Mouse (Mus musculus) forebrain, embryonic 15.5 days (tissue): Measurements from ENCODE around the gene Zfp266. TPM values are rescaled to one million over a fixed set of nuclear protein-coding genes. Genes with fewer than 3 reads are reported as not detected.

Source experiments
- ATAC-seq: fragments of 200-750 bp; cut with Nextera tagmentation; replicated peaks from 2 replicates; pipeline ENCODE4 v1.8.0; 2017; ENCODE audit warnings: mild to moderate bottlenecking, moderate TSS enrichment, moderate library complexity
- H3K27ac ChIP-seq: fragments of 300-500 bp; sonication (generic); replicated peaks from 2 replicates; pipeline ENCODE4 v1.5.1; 2015; ENCODE audit warnings: mild to moderate bottlenecking, inconsistent platforms
- H3K27me3 ChIP-seq: fragments of 300-500 bp; sonication (generic); 2 replicates; pipeline ENCODE4 v1.6.1; 2015; ENCODE audit warnings: inconsistent platforms
- H3K36me3 ChIP-seq: fragments of 300-500 bp; sonication (generic); 2 replicates; pipeline ENCODE4 v1.6.1; 2015; ENCODE audit warnings: mild to moderate bottlenecking, inconsistent platforms
- H3K4me1 ChIP-seq: fragments of 300-500 bp; sonication (generic); 2 replicates; pipeline ENCODE4 v1.6.1; 2015; ENCODE audit warnings: inconsistent platforms
- H3K4me2 ChIP-seq: fragments of 300-500 bp; sonication (generic); replicated peaks from 2 replicates; pipeline ENCODE4 v1.6.1; 2015; ENCODE audit warnings: mild to moderate bottlenecking, inconsistent platforms
- H3K4me3 ChIP-seq: fragments of 300-500 bp; sonication (generic); 2 replicates; pipeline ENCODE4 v1.5.1; 2015; ENCODE audit warnings: mild to moderate bottlenecking, inconsistent platforms
- H3K9ac ChIP-seq: fragments of 300-500 bp; sonication (generic); replicated peaks from 2 replicates; pipeline ENCODE4 v1.6.1; 2015; ENCODE audit warnings: mild to moderate bottlenecking, inconsistent platforms
- H3K9me3 ChIP-seq: fragments of 300-500 bp; sonication (generic); 2 replicates; pipeline ENCODE4 v1.6.1; 2016; ENCODE audit warnings: inconsistent platforms
- WGBS: fragments of 180-500 bp; shearing (Covaris S2); methylation state at CpG from one replicate; pipeline ENCODE4 v1.1.7; 2015; ENCODE audit warnings: mixed read lengths; 5-methylcytosine and 5-hydroxymethylcytosine counted together
- polyA plus RNA-seq: library from polyadenylated mRNA; unstranded; fragments of >200 nt; fragmentation: Nextera tagmentation; extraction: Ambion mirVana; gene quantifications from 2 replicates; pipeline ENCODE4 v1.2.1, GENCODE M21; 2015

The Zfp266 gene
- polyA plus RNA-seq, 1 experiment from 2014 or later, result 160 TPM

- Histone ChIP-seq H3K4me1 (peaks cover 45% of the 10 kb centered on the region), H3K4me3 (peak overlapping the region; percentile 96), H3K9ac (peak overlapping the region; percentile 42), H3K27ac (no peak overlapping the region), H3K36me3 (peaks cover 16% of the 10 kb centered on the region), H3K27me3 (no peaks in the 10 kb centered on the region), H3K4me2 (peak overlapping the region; percentile 84), H3K9me3 (no peaks in the 10 kb centered on the region)
- WGBS, result 5% methylated on average over 4 of the region's 4 CpGs
- no peak for ATAC-seq
Observed at GRCm38 (mm10) chr9:20519949-20520348, 1.3 kb downstream of the Zfp266 start.

GRCm38 (mm10) chr9:20518708-20519107 is 2.5 kb downstream of the Zfp266 start:
- H3K9me3 ChIP-seq, result no peaks in the 10 kb centered on the region
- no peak overlapping the region for H3K9ac ChIP-seq
- no peaks in the 10 kb centered on the region for H3K27me3 ChIP-seq
- H3K4me3 ChIP-seq, result peak overlapping the region; percentile 96
- no peak for ATAC-seq
- peak overlapping the region; percentile 84 for H3K4me2 ChIP-seq
- 87% methylated on average over 4 of the region's 4 CpGs for WGBS
- H3K4me1 ChIP-seq, result peaks cover 56% of the 10 kb centered on the region
- no peak overlapping the region for H3K27ac ChIP-seq
- peaks cover 26% of the 10 kb centered on the region for H3K36me3 ChIP-seq

GRCm38 (mm10) chr9:20517727-20518126 is 3.5 kb downstream of the Zfp266 start:
- H3K27ac ChIP-seq, result no peak overlapping the region
- H3K27me3 ChIP-seq, result no peaks in the 10 kb centered on the region
- ATAC-seq, result no peak
- H3K4me1 ChIP-seq, result peaks cover 57% of the 10 kb centered on the region
- no peak overlapping the region for H3K4me2 ChIP-seq
- 95% methylated on average over 1 of the region's 1 CpGs for WGBS
- H3K9ac ChIP-seq, result no peak overlapping the region
- peaks cover 32% of the 10 kb centered on the region for H3K36me3 ChIP-seq
- H3K4me3 ChIP-seq, result no peak overlapping the region
- H3K9me3 ChIP-seq, result no peaks in the 10 kb centered on the region

- Histone ChIP-seq H3K4me1 (peaks cover 45% of the 10 kb centered on the region), H3K27ac (no peak overlapping the region), H3K9me3 (no peaks in the 10 kb centered on the region), H3K27me3 (no peaks in the 10 kb centered on the region), H3K36me3 (peaks cover 34% of the 10 kb centered on the region), H3K9ac (no peak overlapping the region), H3K4me2 (no peak overlapping the region), H3K4me3 (no peak overlapping the region)
- WGBS, result 95% methylated on average over 3 of the region's 3 CpGs
- no peak for ATAC-seq
Observed at GRCm38 (mm10) chr9:20514016-20514415, 7.2 kb downstream of the Zfp266 start.

GRCm38 (mm10) chr9:20512714-20513113 is 8.5 kb downstream of the Zfp266 start:
- peaks cover 34% of the 10 kb centered on the region for H3K36me3 ChIP-seq
- 94% methylated on average over 8 of the region's 8 CpGs for WGBS
- H3K4me1 ChIP-seq, result peaks cover 33% of the 10 kb centered on the region

GRCm38 (mm10) chr9:20511645-20512044 is 9.6 kb downstream of the Zfp266 start:
- Histone ChIP-seq H3K4me1 (peaks cover 23% of the 10 kb centered on the region), H3K9ac (no peak overlapping the region), H3K27ac (no peak overlapping the region), H3K4me2 (no peak overlapping the region), H3K36me3 (peaks cover 31% of the 10 kb centered on the region), H3K9me3 (no peaks in the 10 kb centered on the region), H3K27me3 (no peaks in the 10 kb centered on the region), H3K4me3 (no peak overlapping the region)
- WGBS, result 86% methylated on average over 4 of the region's 4 CpGs
- ATAC-seq, result no peak

More at GRCm38 (mm10) chr9:20512714-20513113, 8.5 kb downstream of the Zfp266 start:
- Histone ChIP-seq H3K27me3 (no peaks in the 10 kb centered on the region), H3K4me2 (no peak overlapping the region), H3K9ac (no peak overlapping the region), H3K4me3 (no peak overlapping the region), H3K9me3 (no peaks in the 10 kb centered on the region), H3K27ac (no peak overlapping the region)
- ATAC-seq, result no peak

- H3K27ac ChIP-seq, result no peak overlapping the region
- peaks cover 19% of the 10 kb centered on the region for H3K4me1 ChIP-seq
- 74% methylated on average over 1 of the region's 1 CpGs for WGBS
- ATAC-seq, result no peak
- H3K4me2 ChIP-seq, result no peak overlapping the region
- peaks cover 39% of the 10 kb centered on the region for H3K36me3 ChIP-seq
- H3K27me3 ChIP-seq, result no peaks in the 10 kb centered on the region
- H3K9ac ChIP-seq, result no peak overlapping the region
- H3K4me3 ChIP-seq, result no peak overlapping the region
- H3K9me3 ChIP-seq, result no peaks in the 10 kb centered on the region
Observed at GRCm38 (mm10) chr9:20510346-20510745, 10.9 kb downstream of the Zfp266 start.

GRCm38 (mm10) chr9:20509676-20510075 is 11.5 kb downstream of the Zfp266 start:
- no peak for ATAC-seq
- Histone ChIP-seq H3K27me3 (no peaks in the 10 kb centered on the region), H3K4me1 (peaks cover 14% of the 10 kb centered on the region), H3K4me2 (no peak overlapping the region), H3K9me3 (no peaks in the 10 kb centered on the region), H3K27ac (no peak overlapping the region), H3K36me3 (peaks cover 40% of the 10 kb centered on the region), H3K4me3 (no peak overlapping the region), H3K9ac (no peak overlapping the region)
- 70% methylated on average over 3 of the region's 3 CpGs for WGBS

- H3K4me2 ChIP-seq, result no peak overlapping the region
- no peaks in the 10 kb centered on the region for H3K4me1 ChIP-seq
- no peaks in the 10 kb centered on the region for H3K9me3 ChIP-seq
- 94% methylated on average over 5 of the region's 5 CpGs for WGBS
- H3K27ac ChIP-seq, result no peak overlapping the region
- no peak overlapping the region for H3K9ac ChIP-seq
- no peaks in the 10 kb centered on the region for H3K27me3 ChIP-seq
- H3K36me3 ChIP-seq, result peaks cover 72% of the 10 kb centered on the region
- no peak for ATAC-seq
- no peak overlapping the region for H3K4me3 ChIP-seq
Observed at GRCm38 (mm10) chr9:20504801-20505200, 16.4 kb downstream of the Zfp266 start.

GRCm38 (mm10) chr9:20493281-20493680 is 27.9 kb downstream of the Zfp266 start:
- peak overlapping the region; percentile 97 for H3K9ac ChIP-seq
- no peaks in the 10 kb centered on the region for H3K9me3 ChIP-seq
- peaks cover 39% of the 10 kb centered on the region for H3K4me1 ChIP-seq
- no peaks in the 10 kb centered on the region for H3K27me3 ChIP-seq
- H3K4me3 ChIP-seq, result peak overlapping the region; percentile 100
- H3K36me3 ChIP-seq, result peaks cover 30% of the 10 kb centered on the region
- H3K4me2 ChIP-seq, result peak overlapping the region; percentile 75
- WGBS, result 7% methylated on average over 9 of the region's 9 CpGs
- H3K27ac ChIP-seq, result peak overlapping the region; percentile 98
- no peak for ATAC-seq

- Histone ChIP-seq H3K36me3 (peaks cover 24% of the 10 kb centered on the region), H3K27ac (peak within 1 kb of the TSS; percentile 98), H3K4me1 (peaks cover 39% of the 10 kb centered on the region), H3K4me3 (peak within 1 kb of the TSS; percentile 100), H3K4me2 (peak within 1 kb of the TSS; percentile 75), H3K9ac (peak within 1 kb of the TSS; percentile 97), H3K9me3 (no peaks in the 10 kb centered on the region), H3K27me3 (no peaks in the 10 kb centered on the region)
- peak; percentile 98 for ATAC-seq
- WGBS, result under 1% methylated on average over 40 of the region's 40 CpGs
Observed at GRCm38 (mm10) chr9:20492527-20493233, 28.5 kb downstream of the Zfp266 start, which contains the start of gene Zfp426. Gene Zfp426 (minus strand): TSS chr9:20492746.

GRCm38 (mm10) chr9:20491858-20492526 is 29.2 kb downstream of the Zfp266 start:
- H3K36me3 ChIP-seq, result peaks cover 17% of the 10 kb centered on the region
- H3K27ac ChIP-seq, result peak overlapping the region; percentile 98
- H3K27me3 ChIP-seq, result no peaks in the 10 kb centered on the region
- 9% methylated on average over 20 of the region's 20 CpGs for WGBS
- H3K4me1 ChIP-seq, result peaks cover 39% of the 10 kb centered on the region
- H3K9me3 ChIP-seq, result no peaks in the 10 kb centered on the region
- peak overlapping the region; percentile 75 for H3K4me2 ChIP-seq
- ATAC-seq, result no peak
- peak overlapping the region; percentile 100 for H3K4me3 ChIP-seq
- peak overlapping the region; percentile 97 for H3K9ac ChIP-seq
